Mouse (Mus musculus) CD4-positive helper T cell, adult 2 months (primary cell): ENCODE data around the gene Cxcl9.

ENCODE experiments used
- DNase-seq: peaks from one replicate; pipeline ENCODE4 v3.0.0-alpha.2; 2012; ENCODE audit warnings: low read depth, missing footprints, low spot score

Gene Cxcl9

DNA sequence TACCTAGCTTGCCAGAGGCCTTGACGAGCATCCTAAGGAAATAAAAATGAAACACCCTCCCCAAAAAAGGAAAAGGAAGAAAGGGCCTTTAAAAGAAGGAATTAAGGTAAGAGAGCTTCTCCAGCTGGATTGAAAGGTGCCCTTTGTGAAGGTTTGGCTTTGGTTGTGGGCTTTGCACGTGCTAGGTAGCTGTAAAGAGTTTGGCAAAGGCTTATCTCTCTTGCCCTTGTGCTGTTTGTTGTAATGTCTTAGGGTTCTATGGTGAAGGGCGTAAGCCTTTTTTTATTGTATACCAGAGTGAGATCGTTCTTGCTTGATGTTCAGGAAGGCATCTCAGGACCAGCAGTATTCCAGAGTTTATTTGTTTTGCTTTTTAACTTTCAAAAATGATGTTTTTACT lies 12.7 kb upstream of the Cxcl9 start:
- DNase-seq, result no peak

DNA sequence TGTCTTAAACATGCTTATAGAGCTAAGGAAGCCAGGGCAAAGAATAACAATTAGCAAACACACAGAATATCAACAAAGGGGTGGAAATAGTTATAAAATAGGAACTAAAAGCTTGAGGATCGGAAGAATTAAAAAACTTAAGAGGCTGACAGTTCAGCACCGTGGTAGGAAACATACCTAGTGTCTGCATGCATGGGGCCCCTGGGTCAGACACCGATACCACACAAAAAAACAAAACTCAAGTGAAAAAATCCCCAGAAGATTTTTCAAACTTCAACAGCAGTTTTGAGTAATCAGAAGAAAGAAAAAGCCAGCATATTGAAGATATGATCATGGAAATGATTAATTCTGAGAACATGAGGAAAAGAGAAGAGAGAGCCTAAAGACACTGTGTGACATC lies 8.9 kb upstream of the Cxcl9 start:
- DNase-seq, result peak; percentile 13

GRCm38 (mm10) chr5:92332359-92332840 lies 4.5 kb upstream of the Cxcl9 start:
- no peak for DNase-seq

GRCm38 (mm10) chr5:92331635-92332338 lies 3.9 kb upstream of the Cxcl9 start, which contains the start of gene Art3:
TSS of gene Art3 (plus strand) at chr5:92331827.
- DNase-seq, result no peak

DNA sequence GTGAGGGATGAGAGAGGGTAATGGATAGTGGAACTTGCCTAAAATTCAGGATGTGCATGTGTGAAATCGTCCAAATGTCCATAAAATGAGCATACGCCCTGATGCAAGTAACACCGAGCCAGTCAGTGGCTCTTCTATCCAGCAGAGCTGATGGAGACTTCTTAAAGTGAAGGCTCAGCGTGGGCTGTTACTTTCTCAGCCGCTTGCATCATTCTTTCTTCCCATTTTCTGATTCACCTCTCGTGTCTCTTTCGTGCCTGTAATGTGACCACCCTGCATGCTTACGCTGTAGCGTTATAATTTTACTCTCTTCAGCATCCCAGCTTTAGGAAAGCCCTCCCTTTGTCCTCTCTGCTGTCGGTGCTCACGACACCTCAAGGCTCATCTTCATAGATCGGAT lies 3.2 kb upstream of the Cxcl9 start:
- no peak for DNase-seq

DNA sequence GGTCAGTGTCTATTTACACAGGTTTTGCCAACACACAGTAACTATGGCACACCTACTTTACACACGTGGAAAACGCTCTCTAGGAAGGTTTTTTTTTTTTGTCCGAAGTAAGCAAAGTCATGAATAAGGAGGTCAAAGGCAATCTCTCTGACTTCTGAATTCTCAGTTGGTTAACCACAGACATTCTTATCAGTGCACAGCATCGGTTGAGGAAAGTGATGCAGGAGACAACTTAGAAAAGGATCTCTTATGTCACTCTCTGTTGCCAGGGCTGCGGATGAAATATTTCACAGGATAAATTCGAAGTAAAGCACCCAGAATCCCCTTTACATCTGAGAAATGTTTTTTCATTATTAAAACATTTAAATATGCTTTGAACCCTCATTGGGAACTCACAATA lies 512 bp downstream of the Cxcl9 start:
- peak; percentile 58 for DNase-seq

- DNase-seq, result no peak
Measured at GRCm38 (mm10) chr5:92323264-92323663, 4.6 kb downstream of the Cxcl9 start.

GRCm38 (mm10) chr5:92322612-92323011 lies 5.3 kb downstream of the Cxcl9 start:
- no peak for DNase-seq

GRCm38 (mm10) chr5:92321631-92322400 lies 6.1 kb downstream of the Cxcl9 start:
- DNase-seq, result no peak

DNA sequence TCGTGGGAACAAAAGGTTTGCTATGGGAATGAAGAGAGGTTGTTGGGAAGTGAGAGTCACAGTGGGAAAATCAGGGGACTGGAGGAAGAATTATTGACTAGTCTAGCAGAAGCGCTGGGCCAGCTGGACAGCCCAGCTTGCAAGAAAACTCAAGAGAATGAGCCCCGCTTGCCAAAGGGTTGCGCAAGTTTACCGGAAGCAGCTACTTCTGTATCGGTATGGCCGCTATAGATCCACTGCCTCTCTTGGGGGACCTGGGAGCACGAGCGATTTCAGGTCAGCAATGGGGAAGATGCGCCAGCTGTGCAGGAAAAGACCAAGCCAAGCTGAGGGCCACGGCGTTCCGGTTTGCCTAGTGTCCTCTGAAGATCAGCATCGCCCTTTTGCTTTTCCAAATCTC lies 9.3 kb downstream of the Cxcl9 start:
- DNase-seq, result no peak

DNA sequence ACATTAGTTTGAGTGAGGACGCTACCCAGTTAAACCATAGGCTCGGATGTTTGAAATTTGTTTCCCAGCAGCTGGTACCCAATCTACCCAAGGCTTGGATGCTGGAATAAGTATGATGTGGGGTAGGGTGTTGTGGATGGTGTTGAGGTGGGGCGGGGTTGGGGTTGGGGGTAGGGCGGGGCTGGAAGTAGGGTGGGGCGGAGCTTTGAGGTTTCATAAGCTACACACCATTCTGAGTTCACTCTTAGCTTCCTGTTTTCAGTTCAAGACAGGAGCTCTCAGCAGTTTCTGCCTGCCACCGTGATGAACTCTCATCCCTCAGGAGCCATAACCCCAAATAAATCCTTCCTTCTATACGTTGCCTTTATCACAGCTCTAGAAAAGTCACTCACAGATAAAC lies 9.8 kb downstream of the Cxcl9 start:
- DNase-seq, result no peak

- DNase-seq, result no peak
Measured at GRCm38 (mm10) chr5:92313776-92314175, 14.1 kb downstream of the Cxcl9 start.

GRCm38 (mm10) chr5:92312046-92312715 lies 15.7 kb downstream of the Cxcl9 start:
- DNase-seq, result peak; percentile 85

DNA sequence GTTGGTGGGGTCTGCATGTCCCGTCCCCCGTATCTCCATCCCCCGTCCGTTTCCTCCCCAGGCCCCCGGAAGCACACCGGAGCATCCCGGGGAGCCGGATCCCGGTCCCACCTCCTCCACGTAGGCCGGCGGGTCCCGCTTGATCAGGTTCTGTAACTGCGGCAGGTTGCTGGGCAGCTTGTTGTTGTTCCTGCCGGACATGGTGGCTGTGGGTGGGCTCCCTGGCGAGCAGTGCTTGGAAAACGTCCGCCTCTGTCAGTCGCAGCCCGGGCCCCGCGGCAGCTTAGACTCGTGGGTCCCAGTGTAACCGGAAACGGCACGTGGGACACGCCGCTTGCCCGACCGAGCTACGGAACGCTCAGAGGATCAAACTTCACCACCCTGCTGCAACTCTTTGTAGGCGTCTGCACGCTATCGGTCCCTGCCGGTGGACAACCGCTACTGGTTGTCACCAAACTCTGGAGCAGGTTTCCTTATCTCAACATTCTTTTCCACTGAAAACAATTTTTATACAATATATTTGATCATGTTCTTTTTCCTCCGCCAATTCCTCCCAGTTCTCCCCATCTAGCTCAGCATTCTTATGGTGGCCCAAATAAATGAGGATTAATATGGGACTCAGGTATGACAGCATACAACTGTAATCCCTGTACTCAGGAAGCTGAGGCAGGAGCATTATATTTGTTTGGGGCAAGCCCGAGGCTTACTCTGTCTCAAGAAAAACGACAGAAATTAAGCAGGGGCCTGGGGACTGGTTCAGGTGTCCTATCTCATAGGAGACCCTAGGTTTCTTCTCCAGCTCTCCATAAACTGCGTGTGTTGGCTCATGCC lies 18.0 kb downstream of the Cxcl9 start, which contains the start of gene Sdad1:
Gene Sdad1 (minus strand): TSS at position 799 of the 831 bp plus-strand sequence.
- DNase-seq, result peak; percentile 94

GRCm38 (mm10) chr5:92304291-92304690 lies 23.6 kb downstream of the Cxcl9 start:
- no peak for DNase-seq

- no peak for DNase-seq
Measured at GRCm38 (mm10) chr5:92302149-92302840, 25.6 kb downstream of the Cxcl9 start.

DNA sequence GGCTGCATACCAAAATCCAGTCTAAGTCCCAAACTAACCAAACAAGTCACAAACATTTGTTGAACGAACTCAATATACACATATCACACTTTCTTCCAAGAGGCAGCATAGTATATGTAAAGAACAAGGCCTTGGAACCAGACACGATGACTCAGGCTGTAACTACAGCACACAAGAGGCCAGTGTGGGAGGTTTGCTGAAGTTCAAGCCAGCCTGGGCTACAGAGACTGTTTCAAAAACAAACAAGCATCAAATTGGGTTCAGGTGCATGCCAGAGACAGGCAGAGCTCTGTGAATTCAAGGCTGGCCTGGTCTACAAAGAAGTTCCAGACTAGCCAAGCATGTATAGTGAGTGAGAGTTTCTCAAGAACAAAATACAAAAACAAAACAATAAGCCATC lies 33.4 kb downstream of the Cxcl9 start:
- DNase-seq, result no peak

DNA sequence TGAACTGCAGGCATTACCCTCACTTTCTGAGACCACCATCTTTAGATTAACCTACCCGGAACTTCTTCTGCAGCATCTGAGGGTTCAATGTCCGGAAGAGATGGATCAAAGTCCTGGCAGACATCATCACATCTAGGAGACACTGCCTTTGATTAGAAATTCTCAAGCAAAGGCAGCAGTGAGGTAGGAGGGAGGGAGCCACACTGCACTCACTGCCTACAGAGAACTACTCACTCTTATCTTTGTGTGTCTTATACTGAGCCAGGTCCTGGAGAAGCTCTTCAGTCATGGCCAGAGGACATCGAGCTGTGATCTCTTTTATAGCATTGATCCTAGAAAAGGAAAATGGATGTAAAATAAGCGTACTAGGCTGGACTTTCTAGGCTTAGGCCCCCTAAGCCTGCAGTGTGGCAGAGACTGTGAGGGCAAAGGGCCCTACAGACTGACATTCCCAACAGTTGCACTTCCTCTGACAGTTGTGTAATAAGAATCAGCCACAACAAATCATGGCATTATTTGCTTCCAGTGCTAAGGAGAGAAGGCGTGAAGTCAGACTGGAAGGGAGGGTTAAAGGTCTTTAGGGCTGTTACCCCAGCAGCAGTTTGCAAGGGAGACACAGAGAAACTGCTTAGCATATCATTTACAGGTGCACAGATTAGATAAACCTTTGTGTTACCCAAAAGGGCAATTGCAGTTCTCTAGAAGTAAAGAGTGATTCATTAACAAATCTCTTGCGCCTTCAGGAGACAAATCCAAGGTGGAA lies 36.0 kb downstream of the Cxcl9 start:
- no peak for DNase-seq

GRCm38 (mm10) chr5:92287840-92288239 lies 40.0 kb downstream of the Cxcl9 start:
- DNase-seq, result no peak

- DNase-seq, result no peak
Measured at GRCm38 (mm10) chr5:92283107-92283506, 44.8 kb downstream of the Cxcl9 start.
